Comparison of ENCODE assay signal across 8 mouse cellular contexts in genomic region chr6:8957529-8957887, GRCm38 (mm10). TPM values are rescaled to one million over a fixed set of nuclear protein-coding genes. Genes with fewer than 3 reads are reported as not detected.
DNase-seq lines count a peak whose midpoint lies in the region; ATAC-seq and TF ChIP-seq lines count a peak whose summit lies in the region.

No protein-coding gene starts in this region.

- no peak overlapping the region; the same call in 1 of the 2 replicates for H3K4me3 ChIP-seq in heart, embryonic 12.5 days
- peak overlapping the region; percentile 34 for H3K4me3 ChIP-seq in forebrain, embryonic 13.5 days
- no peak overlapping the region for H3K4me3 ChIP-seq in kidney, postnatal 0 days (replicated peaks; ENCODE audit: low read depth, low read length)
- H3K4me3 ChIP-seq in midbrain, postnatal 0 days (ENCODE audit: low read depth, low read length), result peak overlapping the region; percentile 37

- TF ChIP-seq CTCF in kidney, postnatal 0 days (IDR thresholded peaks at IDR 0.05; ENCODE audit: low read depth), result no peak
- no peak for TF ChIP-seq CTCF in midbrain, postnatal 0 days (IDR thresholded peaks at IDR 0.05)

- peaks cover 66% of the 10 kb centered on the region for H3K27me3 ChIP-seq in heart, embryonic 12.5 days (replicated peaks)
- H3K27me3 ChIP-seq in forebrain, embryonic 13.5 days, result peaks cover 52% of the 10 kb centered on the region
- peaks cover 52% of the 10 kb centered on the region for H3K27me3 ChIP-seq in kidney, postnatal 0 days (ENCODE audit: insufficient read depth, low read length)
- H3K27me3 ChIP-seq in midbrain, postnatal 0 days (ENCODE audit: insufficient read depth, low read length), result peaks cover 9% of the 10 kb centered on the region; the same call in 1 of the 2 replicates

- no peak for DNase-seq in heart, adult 9 months (ENCODE audit: low spot score in 2 of 2)
- DNase-seq in NIH3T3 (ENCODE audit: low read depth), result peak; percentile 6
- DNase-seq in kidney, postnatal 0 days (ENCODE audit: low spot score), result peak; percentile 78
- no peak for DNase-seq in midbrain, postnatal 0 days (ENCODE audit: low spot score)
- DNase-seq in c-Kit-positive CD71-positive TER-119-positive erythroid progenitor cells, embryonic 14.5 days (ENCODE audit: low spot score), result no peak
- no peak for DNase-seq in urinary bladder, postnatal 36 days (ENCODE audit: low spot score in 2 of 2)

- H3K27ac ChIP-seq in heart, embryonic 12.5 days (ENCODE audit: poor library complexity, severe bottlenecking), result no peak overlapping the region
- no peak overlapping the region for H3K27ac ChIP-seq in forebrain, embryonic 13.5 days
- H3K27ac ChIP-seq in kidney, postnatal 0 days, result no peak overlapping the region
- peak overlapping the region; percentile 65; the same call in 1 of the 2 replicates for H3K27ac ChIP-seq in midbrain, postnatal 0 days (ENCODE audit: low read depth, low read length)

- peak overlapping the region; percentile 38; the same call in 1 of the 2 replicates for H3K4me2 ChIP-seq in heart, embryonic 12.5 days
- H3K4me2 ChIP-seq in forebrain, embryonic 13.5 days, result peak overlapping the region; percentile 57
- no peak overlapping the region for H3K4me2 ChIP-seq in kidney, postnatal 0 days (ENCODE audit: low read length)
- peak overlapping the region; percentile 59 for H3K4me2 ChIP-seq in midbrain, postnatal 0 days (ENCODE audit: low read depth, low read length, poor library complexity, severe bottlenecking)

- no peaks in the 10 kb centered on the region for H3K4me1 ChIP-seq in heart, embryonic 12.5 days (replicated peaks)
- H3K4me1 ChIP-seq in forebrain, embryonic 13.5 days, result peaks cover 34% of the 10 kb centered on the region
- no peaks in the 10 kb centered on the region for H3K4me1 ChIP-seq in kidney, postnatal 0 days (replicated peaks; ENCODE audit: insufficient read depth, low read length)
- no peaks in the 10 kb centered on the region; the same call in 1 of the 2 replicates for H3K4me1 ChIP-seq in midbrain, postnatal 0 days (ENCODE audit: insufficient read depth, low read length)

- no peaks in the 10 kb centered on the region for H3K36me3 ChIP-seq in heart, embryonic 12.5 days
- H3K36me3 ChIP-seq in forebrain, embryonic 13.5 days (ENCODE audit: poor library complexity, severe bottlenecking), result no peaks in the 10 kb centered on the region
- H3K36me3 ChIP-seq in kidney, postnatal 0 days (ENCODE audit: insufficient read depth, low read length), result no peaks in the 10 kb centered on the region
- H3K36me3 ChIP-seq in midbrain, postnatal 0 days (ENCODE audit: insufficient read depth, low read length), result no peaks in the 10 kb centered on the region

- peak; percentile 48; the same call in 1 of the 2 replicates for ATAC-seq in heart, embryonic 12.5 days (ENCODE audit: insufficient number of reproducible peaks, low FRiP score)
- ATAC-seq in forebrain, embryonic 13.5 days, result 0 out of 2 replicates have a peak, but pooled peaks have one; percentile 8
- peak; percentile 52; the same call in 1 of the 2 replicates for ATAC-seq in kidney, postnatal 0 days (replicated peaks; ENCODE audit: low FRiP score, low read depth)
- 0 out of 2 replicates have a peak, but pooled peaks have one; percentile 20 for ATAC-seq in midbrain, postnatal 0 days (ENCODE audit: low FRiP score)

- no peak overlapping the region for H3K9ac ChIP-seq in heart, embryonic 12.5 days
- peak overlapping the region; percentile 21; the same call in 1 of the 2 replicates for H3K9ac ChIP-seq in forebrain, embryonic 13.5 days
- no peak overlapping the region for H3K9ac ChIP-seq in kidney, postnatal 0 days (ENCODE audit: low read depth, low read length)
- no peak overlapping the region for H3K9ac ChIP-seq in midbrain, postnatal 0 days (replicated peaks; ENCODE audit: low read length, poor library complexity, severe bottlenecking)

- WGBS in heart, embryonic 12.5 days, result under 1% methylated on average over 15 of the region's 15 CpGs
- WGBS in forebrain, embryonic 13.5 days, result under 1% methylated on average over 15 of the region's 15 CpGs
- WGBS in kidney, postnatal 0 days, result under 1% methylated on average over 15 of the region's 15 CpGs
- WGBS in midbrain, postnatal 0 days, result 6% methylated on average over 15 of the region's 15 CpGs

- no peaks in the 10 kb centered on the region for H3K9me3 ChIP-seq in heart, embryonic 12.5 days (replicated peaks)
- H3K9me3 ChIP-seq in forebrain, embryonic 13.5 days (replicated peaks), result no peaks in the 10 kb centered on the region
- no peaks in the 10 kb centered on the region for H3K9me3 ChIP-seq in kidney, postnatal 0 days (replicated peaks; ENCODE audit: low read length)
- no peaks in the 10 kb centered on the region for H3K9me3 ChIP-seq in midbrain, postnatal 0 days (ENCODE audit: low read length)

RNA-seq across cellular contexts. Expression of gene Nxph1, which starts 9.3 kb away (rescaled TPM):
- 0.09 TPM in 1 of 2 replicates, not detected in the other for polyA plus RNA-seq in heart, embryonic 12.5 days (2016; fragmentation: Nextera tagmentation; extraction: Ambion mirVana)
- polyA plus RNA-seq in forebrain, embryonic 13.5 days (2015; fragmentation: Nextera tagmentation; extraction: Ambion mirVana), result 23.9 and 31.6 TPM in 2 replicates
- 0.06 TPM in 1 of 2 replicates, not detected in the other for polyA plus RNA-seq in kidney, postnatal 0 days (2015; fragmentation: Nextera tagmentation; extraction: Ambion mirVana)
- total RNA-seq in midbrain, postnatal 0 days (2014; rRNA removed), result 75.5 and 77.7 TPM in 2 replicates
- 103 and 104 TPM in 2 replicates for polyA plus RNA-seq in midbrain, postnatal 0 days (2015; fragmentation: Nextera tagmentation; extraction: Ambion mirVana)

Comparison
In these comparisons a context has a peak if more than half of its experiments do, and no peak if none do; other contexts are left out.
1. H3K4me3 ChIP-seq: peak in forebrain, embryonic 13.5 days (single experiment) and midbrain, postnatal 0 days (single experiment); none in heart, embryonic 12.5 days (single experiment) and kidney, postnatal 0 days (single experiment).
2. DNase-seq: peak in NIH3T3 (single experiment) and kidney, postnatal 0 days (single experiment); none in heart, adult 9 months (0 of 2), midbrain, postnatal 0 days (single experiment), c-Kit-positive CD71-positive TER-119-positive erythroid progenitor cells, embryonic 14.5 days (single experiment) and urinary bladder, postnatal 36 days (0 of 2).
3. RNA of gene Nxph1, which starts 9.3 kb away (polyA plus RNA-seq): 103 to 104 TPM in midbrain, postnatal 0 days and 23.9 to 31.6 TPM in forebrain, embryonic 13.5 days; 0.09 TPM in heart, embryonic 12.5 days and 0.06 TPM in kidney, postnatal 0 days; every median in the first group is over 10 times any median in the second.
4. Peak in every context shown above with its lines, with median percentiles within 50 percentile points of each other: ATAC-seq.